Mouse (Mus musculus) thymus, adult 2 months (tissue): Measurements from ENCODE around the gene Mthfd1l. TPM values are rescaled to one million over a fixed set of nuclear protein-coding genes. Genes with fewer than 3 reads are reported as not detected.

Experiments used
- DNase-seq: peaks from one replicate; pipeline ENCODE4 v3.0.0; 2021
- H3K27ac ChIP-seq: fragments of 200-500 bp; 2 replicates; pipeline ENCODE4 v1.5.1; 2012; ENCODE audit warnings: low read length, control low read depth; ENCODE audit not compliant: control insufficient read depth, insufficient read depth
- H3K27me3 ChIP-seq: fragments of 200-500 bp; 2 replicates; pipeline ENCODE4 v1.6.1; 2012; ENCODE audit warnings: mild to moderate bottlenecking, low read length, moderate library complexity, mixed read lengths; ENCODE audit not compliant: control insufficient read depth, insufficient read depth
- H3K36me3 ChIP-seq: fragments of 200-500 bp; 2 replicates; pipeline ENCODE4 v1.6.1; 2012; ENCODE audit warnings: mild to moderate bottlenecking, low read length, moderate library complexity; ENCODE audit not compliant: control insufficient read depth, insufficient read depth
- H3K4me1 ChIP-seq: fragments of 200-500 bp; replicated peaks from 2 replicates; pipeline ENCODE4 v1.6.1; 2012; ENCODE audit warnings: low read length; ENCODE audit not compliant: control insufficient read depth, insufficient read depth
- H3K4me3 ChIP-seq: fragments of 200-500 bp; 2 replicates; pipeline ENCODE4 v1.5.1; 2012; ENCODE audit warnings: mild to moderate bottlenecking, low read length, control low read depth, moderate library complexity; ENCODE audit not compliant: control insufficient read depth, insufficient read depth
- CTCF ChIP-seq: fragments of 200-500 bp; IDR thresholded peaks from 2 replicates; pipeline ENCODE4 v1.5.1; 2012; ENCODE audit warnings: mild to moderate bottlenecking, control low read depth, low read length, moderate library complexity, borderline replicate concordance; ENCODE audit not compliant: control insufficient read depth, poor library complexity, insufficient read depth; ENCODE audit errors: extremely low read depth
- POLR2A ChIP-seq: fragments of 200-500 bp; IDR thresholded peaks from 2 replicates; pipeline ENCODE4 v1.6.1; 2012; ENCODE audit warnings: mild to moderate bottlenecking, low read length, control low read depth, moderate library complexity; ENCODE audit not compliant: control insufficient read depth, poor library complexity, insufficient read depth; ENCODE audit errors: extremely low read depth
- WGBS: fragments of 180-500 bp; shearing (Covaris S2); methylation state at CpG from one replicate; pipeline ENCODE4 v1.1.7; 2018; 5-methylcytosine and 5-hydroxymethylcytosine counted together
- polyA plus RNA-seq: library from polyadenylated mRNA; depleted of rRNA; stranded (reverse); fragments of >200 nt; gene quantifications from 2 replicates; pipeline ENCODE4 v1.2.3, GENCODE M21; 2012

Gene Mthfd1l
- polyA plus RNA-seq, 1 experiment: 8.7 TPM

GRCm38 (mm10) chr10:4006296-4007015 is 33.5 kb downstream of the Mthfd1l start:
- Histone ChIP-seq H3K4me1 (no peaks in the 10 kb centered on the region), H3K36me3 (no peaks in the 10 kb centered on the region), H3K27ac (no peak overlapping the region), H3K4me3 (no peak overlapping the region), H3K27me3 (no peaks in the 10 kb centered on the region)
- no peak for TF ChIP-seq POLR2A
- no peak for TF ChIP-seq CTCF
- 80% methylated on average over 7 of the region's 7 CpGs for WGBS
- DNase-seq: no peak

- 94% methylated on average over 14 of the region's 14 CpGs for WGBS
- TF ChIP-seq CTCF (no peak), POLR2A (no peak)
- Histone ChIP-seq H3K4me1 (no peaks in the 10 kb centered on the region), H3K4me3 (no peak overlapping the region), H3K27me3 (no peaks in the 10 kb centered on the region), H3K27ac (no peak overlapping the region), H3K36me3 (no peaks in the 10 kb centered on the region)
- no peak for DNase-seq
Measured at GRCm38 (mm10) chr10:4022628-4023303, 49.8 kb downstream of the Mthfd1l start.

DNA sequence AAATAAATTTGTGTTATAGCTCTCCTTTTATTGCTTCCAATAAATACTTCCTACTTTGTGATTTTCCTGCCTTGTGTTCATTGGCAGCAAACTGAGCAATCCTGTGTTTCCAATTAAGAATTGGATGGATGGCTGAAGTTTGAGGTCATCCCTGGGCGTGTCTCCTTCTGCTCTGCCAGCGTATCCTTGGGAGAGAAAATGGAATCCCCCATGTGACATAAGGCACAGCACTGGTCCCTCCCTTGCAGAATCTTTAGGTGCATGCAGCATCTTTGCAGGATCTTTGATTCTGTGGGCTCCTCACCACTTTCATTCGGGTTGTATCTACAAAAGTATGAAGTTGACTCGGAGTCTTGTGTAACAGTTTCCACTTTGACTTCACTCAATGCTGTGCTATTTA is 53.7 kb downstream of the Mthfd1l start:
- no peaks in the 10 kb centered on the region; the same call in 1 of the 2 replicates for H3K4me1 ChIP-seq
- TF ChIP-seq POLR2A: no peak
- no peak for TF ChIP-seq CTCF
- H3K4me3 ChIP-seq: no peak overlapping the region
- H3K27ac ChIP-seq: no peak overlapping the region
- no peak for DNase-seq
- H3K36me3 ChIP-seq: no peaks in the 10 kb centered on the region; the same call in 1 of the 2 replicates
- WGBS: 98% methylated on average over 4 of the region's 4 CpGs
- no peaks in the 10 kb centered on the region for H3K27me3 ChIP-seq

DNA sequence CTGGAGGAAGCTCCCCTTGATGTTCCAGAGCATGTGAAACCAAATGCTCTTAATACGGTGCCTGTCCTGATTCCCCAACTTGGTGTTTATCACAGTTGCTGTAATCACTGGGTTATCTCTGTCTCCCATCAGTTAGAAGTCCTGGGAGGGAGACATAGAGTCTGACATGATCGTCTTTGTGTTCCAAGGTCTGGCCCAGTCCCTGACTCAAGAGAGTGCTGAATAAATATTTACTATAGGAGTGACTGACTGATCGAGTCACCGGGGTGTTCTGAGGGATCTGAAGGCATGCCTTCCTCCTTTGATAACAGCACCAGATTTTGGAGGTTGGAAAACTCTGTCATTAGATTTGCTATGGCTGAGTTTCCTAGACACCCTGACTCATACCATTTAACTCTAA is 54.5 kb downstream of the Mthfd1l start:
- TF ChIP-seq POLR2A: no peak
- no peak for TF ChIP-seq CTCF
- Histone ChIP-seq H3K27me3 (no peaks in the 10 kb centered on the region), H3K36me3 (peaks cover 5% of the 10 kb centered on the region; the same call in 1 of the 2 replicates), H3K27ac (no peak overlapping the region), H3K4me1 (no peaks in the 10 kb centered on the region; the same call in 1 of the 2 replicates), H3K4me3 (no peak overlapping the region)
- DNase-seq: no peak
- 96% methylated on average over 4 of the region's 4 CpGs for WGBS

GRCm38 (mm10) chr10:4028851-4029442 is 56.0 kb downstream of the Mthfd1l start:
- no peak for DNase-seq
- no peak for TF ChIP-seq CTCF
- no peak for TF ChIP-seq POLR2A
- Histone ChIP-seq H3K4me3 (no peak overlapping the region), H3K27ac (no peak overlapping the region), H3K27me3 (no peaks in the 10 kb centered on the region), H3K4me1 (no peaks in the 10 kb centered on the region; the same call in 1 of the 2 replicates), H3K36me3 (peaks cover 7% of the 10 kb centered on the region; the same call in 1 of the 2 replicates)
- 88% methylated on average over 15 of the region's 15 CpGs for WGBS

DNA sequence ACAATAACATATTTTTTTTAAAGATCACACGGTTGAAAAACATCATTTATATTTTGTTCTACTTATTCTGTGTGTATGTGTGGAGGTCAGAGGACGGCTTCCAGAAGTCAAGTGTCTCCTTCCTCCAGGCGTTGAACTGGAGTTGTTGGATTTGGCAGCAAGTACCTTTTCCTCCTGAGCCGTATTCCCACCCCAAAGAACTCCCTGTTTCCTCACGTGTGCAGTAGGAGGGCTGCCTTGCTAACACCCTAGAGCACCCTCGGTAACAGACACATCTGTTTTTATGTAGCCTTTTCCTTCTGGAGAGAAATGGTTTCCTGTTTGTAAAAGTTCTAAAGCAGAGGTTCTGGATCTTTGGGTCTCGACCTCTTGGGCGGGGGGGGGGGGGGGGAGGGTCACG is 60.8 kb downstream of the Mthfd1l start:
- DNase-seq: no peak
- Histone ChIP-seq H3K27ac (no peak overlapping the region), H3K4me1 (no peaks in the 10 kb centered on the region; the same call in 1 of the 2 replicates), H3K27me3 (no peaks in the 10 kb centered on the region), H3K36me3 (peaks cover 7% of the 10 kb centered on the region; the same call in 1 of the 2 replicates), H3K4me3 (no peak overlapping the region)
- TF ChIP-seq CTCF (no peak), POLR2A (no peak)
- 92% methylated on average over 9 of the region's 9 CpGs for WGBS
